Mouse (Mus musculus) stomach, embryonic 14.5 days (tissue): ENCODE measurements around the gene Dgkd. TPM values are rescaled to one million over a fixed set of nuclear protein-coding genes. Genes with fewer than 3 reads are reported as not detected.

Experiments
- ATAC-seq: fragments of 200-750 bp; cut with Nextera tagmentation; 2 replicates; pipeline ENCODE4 v1.8.0; 2017; ENCODE audit warnings: low read depth, moderate TSS enrichment; ENCODE audit not compliant: insufficient number of reproducible peaks, insufficient read depth, low FRiP score
- H3K27ac ChIP-seq: fragments of 300-500 bp; sonication (generic); 2 replicates; pipeline ENCODE4 v1.5.1; 2014; ENCODE audit warnings: mild to moderate bottlenecking, low read length, moderate library complexity, mixed read lengths
- H3K27me3 ChIP-seq: fragments of 300-500 bp; sonication (generic); 2 replicates; pipeline ENCODE4 v1.6.1; 2014; ENCODE audit warnings: low read length, control low read depth, mixed read lengths; ENCODE audit not compliant: control insufficient read depth, insufficient read depth
- H3K36me3 ChIP-seq: fragments of 300-500 bp; sonication (generic); 2 replicates; pipeline ENCODE4 v1.6.1; 2014; ENCODE audit warnings: mild to moderate bottlenecking, control low read depth, low read length, moderate library complexity, mixed read lengths; ENCODE audit not compliant: control insufficient read depth, insufficient read depth
- H3K4me1 ChIP-seq: fragments of 300-500 bp; sonication (generic); 2 replicates; pipeline ENCODE4 v1.6.1; 2014; ENCODE audit warnings: low read length, control low read depth, mixed read lengths; ENCODE audit not compliant: control insufficient read depth, insufficient read depth
- H3K4me2 ChIP-seq: fragments of 300-500 bp; sonication (generic); replicated peaks from 2 replicates; pipeline ENCODE4 v1.6.1; 2014; ENCODE audit warnings: low read depth, low read length, control low read depth
- H3K4me3 ChIP-seq: fragments of 300-500 bp; sonication (generic); 2 replicates; pipeline ENCODE4 v1.5.1; 2014; ENCODE audit warnings: low read depth, low read length, control low read depth
- H3K9ac ChIP-seq: fragments of 300-500 bp; sonication (generic); replicated peaks from 2 replicates; pipeline ENCODE4 v1.6.1; 2014; ENCODE audit warnings: low read depth, mild to moderate bottlenecking, control low read depth, low read length, moderate library complexity, mixed read lengths
- H3K9me3 ChIP-seq: fragments of 300-500 bp; sonication (generic); 2 replicates; pipeline ENCODE4 v1.6.1; 2016; ENCODE audit warnings: low read depth, low read length, control low read depth; ENCODE audit not compliant: control insufficient read depth
- WGBS: fragments of 180-500 bp; shearing (Covaris S2); extraction: QIAGEN DNeasy Blood & Tissue Kit; methylation state at CpG from one replicate; pipeline ENCODE4 v1.1.7; 2014; 5-methylcytosine and 5-hydroxymethylcytosine counted together
- polyA plus RNA-seq: library from polyadenylated mRNA; unstranded; fragments of >200 nt; fragmentation: Nextera tagmentation; extraction: Ambion mirVana; gene quantifications from 2 replicates; pipeline ENCODE4 v1.2.1, GENCODE M21; 2014

The Dgkd gene
- polyA plus RNA-seq, 1 experiment from 2014 or later = 35.1 TPM

DNA sequence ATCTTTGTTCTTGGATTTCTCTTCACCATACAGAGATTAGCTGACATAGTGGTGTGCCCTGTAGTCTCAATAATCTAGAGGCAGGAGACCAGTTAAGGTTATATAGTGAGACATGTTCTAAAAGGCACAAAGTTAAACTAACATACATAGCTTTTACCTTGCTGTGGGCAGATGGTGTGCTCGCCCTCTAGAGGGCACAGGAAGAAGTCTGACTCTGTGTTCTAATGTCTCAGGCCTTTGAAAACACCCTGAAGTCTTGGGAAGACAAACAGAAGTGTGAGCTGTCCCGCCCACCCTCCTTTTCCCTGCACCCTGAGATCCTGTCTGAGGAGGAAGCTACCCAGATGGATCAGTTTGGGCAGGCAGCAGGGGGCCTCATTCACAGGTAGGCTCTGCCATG, 83.4 kb downstream of the Dgkd start:
- Histone ChIP-seq H3K4me3 (no peak overlapping the region), H3K4me2 (no peak overlapping the region), H3K36me3 (peaks cover 49% of the 10 kb centered on the region), H3K27ac (no peak overlapping the region), H3K27me3 (no peaks in the 10 kb centered on the region), H3K4me1 (no peaks in the 10 kb centered on the region), H3K9ac (no peak overlapping the region), H3K9me3 (no peaks in the 10 kb centered on the region)
- WGBS = 32% methylated on average over 2 of the region's 2 CpGs
- no peak for ATAC-seq

DNA sequence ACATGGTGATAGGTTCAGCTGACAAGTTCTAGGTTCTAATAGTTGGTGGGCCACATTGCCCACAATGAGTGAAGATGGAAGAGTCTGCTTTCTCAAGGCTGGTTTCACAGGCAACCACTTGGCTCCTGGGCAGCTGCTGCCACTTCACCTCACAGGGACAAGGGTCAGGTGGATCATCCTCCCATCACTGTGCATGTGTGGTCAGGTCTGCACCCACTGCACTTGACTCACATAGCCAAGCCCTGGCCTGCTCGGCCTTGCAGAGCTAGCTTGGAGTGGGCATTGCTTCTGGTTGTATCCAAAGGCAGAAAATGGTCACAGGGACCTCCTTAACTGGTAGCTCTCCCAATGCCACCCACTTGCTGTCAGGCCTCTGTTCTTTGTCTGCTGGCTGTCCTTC, 88.7 kb downstream of the Dgkd start:
- ATAC-seq = no peak
- Histone ChIP-seq H3K4me3 (no peak overlapping the region), H3K4me2 (no peak overlapping the region), H3K4me1 (no peaks in the 10 kb centered on the region), H3K27me3 (no peaks in the 10 kb centered on the region), H3K27ac (no peak overlapping the region), H3K36me3 (peaks cover 96% of the 10 kb centered on the region), H3K9me3 (no peaks in the 10 kb centered on the region), H3K9ac (no peak overlapping the region)
- 93% methylated on average over 1 of the region's 1 CpGs for WGBS

DNA sequence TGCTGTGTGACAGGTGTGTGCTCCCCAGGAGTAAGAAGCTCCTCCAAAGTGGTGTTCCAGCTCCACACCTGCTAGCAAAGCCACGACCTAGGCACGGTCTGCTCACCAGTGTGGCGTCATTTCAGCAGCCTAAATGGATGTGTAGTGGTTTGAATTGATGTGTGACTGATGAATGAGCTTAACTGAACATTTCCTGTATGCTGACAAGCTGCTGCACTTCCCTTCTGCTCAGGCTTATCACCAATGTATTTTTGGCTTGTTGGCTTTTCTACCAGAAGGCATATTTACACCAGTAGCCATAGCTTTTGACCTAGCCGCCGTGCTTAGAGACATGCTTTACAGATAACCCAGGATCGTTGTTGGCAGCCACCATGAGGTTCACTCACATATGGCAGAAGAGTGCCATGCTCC, 94.6 kb downstream of the Dgkd start:
- H3K4me1 ChIP-seq = no peaks in the 10 kb centered on the region
- 87% methylated on average over 6 of the region's 6 CpGs for WGBS
- H3K27ac ChIP-seq = no peak overlapping the region
- H3K9me3 ChIP-seq = no peaks in the 10 kb centered on the region
- H3K9ac ChIP-seq = no peak overlapping the region
- peaks cover 88% of the 10 kb centered on the region for H3K36me3 ChIP-seq
- H3K4me2 ChIP-seq = no peak overlapping the region
- H3K27me3 ChIP-seq = no peaks in the 10 kb centered on the region
- H3K4me3 ChIP-seq = no peak overlapping the region
- no peak for ATAC-seq

DNA sequence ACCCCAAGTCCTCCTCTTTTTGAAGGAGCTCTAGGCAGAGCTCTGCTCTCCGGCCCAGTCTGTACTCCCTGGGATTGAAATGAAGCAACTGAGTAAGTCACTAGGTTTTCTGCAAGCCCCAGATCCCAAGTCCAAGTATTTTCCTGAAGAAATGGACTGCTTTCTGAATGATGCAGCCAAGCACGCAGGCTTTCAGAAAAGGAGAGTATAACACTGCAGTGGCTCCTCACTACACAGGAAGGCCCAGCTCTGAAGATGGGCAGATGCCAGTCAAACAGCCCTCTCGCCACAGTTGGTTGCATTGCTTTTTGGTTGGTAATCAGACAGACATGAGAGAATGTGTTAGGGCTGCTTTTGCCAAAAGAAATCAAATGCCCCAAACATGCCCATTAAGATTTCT, 98.6 kb downstream of the Dgkd start:
- H3K9me3 ChIP-seq = no peaks in the 10 kb centered on the region
- ATAC-seq = no peak
- H3K9ac ChIP-seq = no peak overlapping the region
- peaks cover 73% of the 10 kb centered on the region for H3K36me3 ChIP-seq
- H3K4me3 ChIP-seq = no peak overlapping the region
- no peak overlapping the region for H3K27ac ChIP-seq
- H3K4me2 ChIP-seq = no peak overlapping the region
- no peaks in the 10 kb centered on the region for H3K4me1 ChIP-seq
- WGBS = 90% methylated on average over 3 of the region's 3 CpGs
- no peaks in the 10 kb centered on the region for H3K27me3 ChIP-seq

DNA sequence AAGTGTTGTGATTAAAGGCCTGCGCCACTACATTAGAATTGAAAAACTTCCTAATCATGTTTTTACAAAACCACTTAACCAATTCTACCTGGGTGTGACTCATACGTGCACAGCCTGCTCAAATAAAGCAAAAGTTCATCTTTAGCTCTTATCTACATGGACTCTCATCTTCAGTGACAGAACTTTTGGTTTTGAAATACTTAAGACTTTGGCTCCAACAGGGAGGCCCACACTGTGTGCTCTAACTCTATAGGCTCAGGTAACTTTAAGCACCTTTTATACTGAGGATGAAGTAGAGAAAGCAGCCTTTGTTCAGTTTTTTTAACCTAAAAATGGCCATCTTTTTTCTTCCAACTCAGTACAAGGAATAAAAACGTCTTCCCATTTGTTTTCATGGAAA, 100.0 kb downstream of the Dgkd start:
- WGBS = 75% methylated on average over 3 of the region's 3 CpGs
- H3K36me3 ChIP-seq = peaks cover 69% of the 10 kb centered on the region
- H3K4me2 ChIP-seq = no peak overlapping the region
- no peak overlapping the region for H3K9ac ChIP-seq
- no peaks in the 10 kb centered on the region for H3K4me1 ChIP-seq
- H3K27ac ChIP-seq = no peak overlapping the region
- H3K27me3 ChIP-seq = no peaks in the 10 kb centered on the region
- H3K4me3 ChIP-seq = no peak overlapping the region
- no peaks in the 10 kb centered on the region for H3K9me3 ChIP-seq
- no peak for ATAC-seq

DNA sequence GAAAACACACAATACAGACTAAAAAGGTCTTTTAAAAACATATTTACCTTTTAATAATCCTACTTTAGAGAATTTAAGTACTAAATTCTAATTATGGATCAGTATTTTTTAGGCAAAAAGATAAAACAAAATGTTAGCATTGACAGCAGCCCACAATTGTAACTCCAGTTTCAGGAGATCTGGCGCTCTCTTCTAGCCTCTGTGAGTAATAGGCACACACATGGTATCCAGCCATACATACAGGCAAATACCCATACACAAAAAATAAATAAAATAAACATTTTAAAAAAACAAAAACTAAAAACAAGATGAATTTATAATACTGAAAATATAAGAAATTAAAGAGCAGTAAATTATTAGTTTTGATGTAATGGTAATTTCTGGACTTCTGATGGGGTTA, 105.8 kb downstream of the Dgkd start:
- Histone ChIP-seq H3K36me3 (peaks cover 48% of the 10 kb centered on the region), H3K4me2 (no peak overlapping the region), H3K27ac (no peak overlapping the region), H3K27me3 (no peaks in the 10 kb centered on the region), H3K4me1 (no peaks in the 10 kb centered on the region), H3K9me3 (no peaks in the 10 kb centered on the region), H3K4me3 (no peak overlapping the region), H3K9ac (no peak overlapping the region)
- no peak for ATAC-seq
- WGBS = 93% methylated on average over 1 of the region's 1 CpGs

DNA sequence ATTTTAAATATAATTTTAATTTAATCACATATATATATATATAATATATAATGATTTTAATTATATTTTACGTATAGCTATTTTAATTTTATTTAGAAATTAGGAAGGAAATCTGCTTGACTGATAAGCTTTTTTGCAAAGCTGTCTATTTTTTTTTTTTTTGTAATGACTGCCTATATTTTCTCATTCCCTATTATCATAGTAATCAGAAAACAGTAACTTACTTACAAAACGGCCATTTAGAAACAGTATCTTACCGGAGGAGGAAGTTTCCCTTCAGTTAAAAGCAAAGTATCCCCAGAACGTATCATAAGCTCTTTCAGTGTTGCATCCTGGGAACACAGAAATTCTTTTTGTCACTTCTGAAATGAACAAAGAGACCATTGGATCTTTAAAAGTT, 106.4 kb downstream of the Dgkd start:
- WGBS = 84% methylated on average over 4 of the region's 4 CpGs
- no peaks in the 10 kb centered on the region for H3K4me1 ChIP-seq
- H3K27me3 ChIP-seq = no peaks in the 10 kb centered on the region
- H3K4me2 ChIP-seq = no peak overlapping the region
- no peak for ATAC-seq
- H3K36me3 ChIP-seq = peaks cover 49% of the 10 kb centered on the region
- H3K9ac ChIP-seq = no peak overlapping the region
- no peak overlapping the region for H3K4me3 ChIP-seq
- H3K27ac ChIP-seq = no peak overlapping the region
- H3K9me3 ChIP-seq = no peaks in the 10 kb centered on the region

DNA sequence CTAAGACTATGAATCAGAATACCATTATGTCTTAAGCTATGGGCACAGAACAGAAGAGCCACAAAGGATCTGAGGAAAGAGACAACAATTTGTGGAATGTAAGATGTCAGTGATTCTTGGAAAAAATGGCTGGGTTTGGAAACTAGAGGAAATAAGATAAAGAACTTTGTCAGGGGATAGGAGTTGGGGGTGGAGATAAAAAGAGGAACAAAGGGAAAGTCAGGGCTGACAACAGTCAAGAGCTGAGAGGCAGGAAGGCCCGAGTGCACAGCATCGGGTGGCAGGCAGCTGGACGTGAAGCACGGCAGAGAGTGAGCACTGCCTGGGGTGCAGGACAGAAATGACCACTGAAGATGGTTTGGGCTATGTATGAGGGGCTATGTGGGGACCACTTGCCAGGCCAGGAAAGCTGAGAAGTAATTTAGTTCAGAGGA, 106.9 kb downstream of the Dgkd start:
- 33% methylated on average over 4 of the region's 4 CpGs for WGBS
- H3K4me2 ChIP-seq = no peak overlapping the region
- no peak overlapping the region for H3K27ac ChIP-seq

DNA sequence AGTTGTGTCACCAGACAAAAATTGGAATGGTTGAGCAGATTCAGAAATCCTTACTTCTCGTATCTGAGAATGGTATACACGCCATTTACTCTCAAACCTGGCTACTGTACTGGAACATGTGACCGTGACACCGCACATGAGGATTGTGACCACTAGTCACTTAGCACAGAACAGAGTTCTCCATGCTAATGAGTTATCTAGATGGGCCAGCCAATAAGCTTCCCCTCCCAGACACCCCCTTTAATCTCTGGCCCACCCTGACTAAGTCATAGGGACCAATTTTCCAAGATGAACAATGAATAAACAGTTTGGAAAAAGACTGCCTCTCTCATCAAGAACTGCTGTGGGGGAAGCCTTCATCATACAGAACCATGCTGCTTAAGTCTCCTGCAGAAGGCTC, 107.7 kb downstream of the Dgkd start:
- H3K4me3 ChIP-seq = no peak overlapping the region
- peaks cover 49% of the 10 kb centered on the region for H3K36me3 ChIP-seq
- no peak overlapping the region for H3K27ac ChIP-seq
- 90% methylated on average over 4 of the region's 4 CpGs for WGBS
- H3K9me3 ChIP-seq = no peaks in the 10 kb centered on the region
- no peak overlapping the region for H3K9ac ChIP-seq
- no peaks in the 10 kb centered on the region for H3K27me3 ChIP-seq
- ATAC-seq = no peak
- no peaks in the 10 kb centered on the region for H3K4me1 ChIP-seq
- H3K4me2 ChIP-seq = no peak overlapping the region

More for the DNA sequence above, 106.9 kb downstream of the Dgkd start:
- Histone ChIP-seq H3K27me3 (no peaks in the 10 kb centered on the region), H3K4me3 (no peak overlapping the region), H3K9me3 (no peaks in the 10 kb centered on the region), H3K4me1 (no peaks in the 10 kb centered on the region), H3K9ac (no peak overlapping the region), H3K36me3 (peaks cover 50% of the 10 kb centered on the region)
- ATAC-seq = no peak
